Mouse (Mus musculus) spleen, adult 2 months (tissue): ENCODE data around the gene Mapre3.

Experiments used
- CTCF ChIP-seq: fragments of 200-500 bp; IDR thresholded peaks from 2 replicates; pipeline ENCODE4 v1.5.1; 2011; ENCODE audit warnings: mild to moderate bottlenecking, inconsistent platforms; ENCODE audit not compliant: insufficient read depth, insufficient read length, insufficient replicate concordance; ENCODE audit errors: extremely low read depth
- POLR2A ChIP-seq: fragments of 200-500 bp; IDR thresholded peaks from 2 replicates; pipeline ENCODE4 v1.6.1; 2011; ENCODE audit warnings: low read depth, low read length, inconsistent platforms

DNA sequence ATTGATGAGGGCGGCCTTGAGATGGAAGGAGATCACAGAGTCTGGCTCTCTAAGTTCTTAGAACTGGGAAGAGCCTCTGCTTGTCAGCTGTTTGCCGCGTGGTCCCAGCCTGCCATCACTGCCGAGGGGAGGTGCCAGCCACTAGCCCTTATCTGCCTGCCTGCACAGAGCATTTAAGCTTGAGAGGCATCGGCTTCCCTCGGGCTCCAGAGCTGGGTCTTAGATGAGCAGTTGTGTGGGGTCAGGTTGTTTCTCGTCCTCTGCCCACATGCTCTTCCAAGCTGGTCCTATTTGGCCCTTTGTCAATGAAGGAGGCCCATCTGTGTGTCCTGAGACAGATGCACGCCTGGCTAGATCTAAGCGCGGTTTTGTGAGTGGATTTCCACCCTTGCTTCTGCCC, 10.7 kb downstream of the Mapre3 start:
- no peak for TF ChIP-seq POLR2A
- TF ChIP-seq CTCF: no peak
